Mouse (Mus musculus) bone marrow macrophage, adult 2 months (primary cell): ENCODE results near the gene Morn3. TPM values are rescaled to one million over a fixed set of nuclear protein-coding genes. Genes with fewer than 3 reads are reported as not detected.

ENCODE experiments used
- H3K27ac ChIP-seq: 2 replicates; pipeline ENCODE4 v1.5.1; 2012; ENCODE audit warnings: low read depth, low read length; ENCODE audit not compliant: insufficient read depth
- H3K4me1 ChIP-seq: 2 replicates; pipeline ENCODE4 v1.6.1; 2012; ENCODE audit warnings: low read length; ENCODE audit not compliant: control insufficient read depth, insufficient read depth
- H3K4me3 ChIP-seq: 2 replicates; pipeline ENCODE4 v1.5.1; 2012; ENCODE audit warnings: mild to moderate bottlenecking, low read length, moderate library complexity; ENCODE audit not compliant: insufficient read depth
- CTCF ChIP-seq: IDR thresholded peaks from 2 replicates; pipeline ENCODE4 v1.5.1; 2012; ENCODE audit warnings: low read depth, mild to moderate bottlenecking, low read length, moderate library complexity
- POLR2A ChIP-seq: IDR thresholded peaks from 2 replicates; pipeline ENCODE4 v1.6.1; 2012; ENCODE audit warnings: mild to moderate bottlenecking, low read depth, low read length, borderline replicate concordance
- polyA plus RNA-seq: library from polyadenylated mRNA; stranded (reverse); fragments of >200 nt; gene quantifications from 2 replicates; pipeline ENCODE4 v1.2.4, GENCODE M21; 2012; ENCODE audit not compliant: missing spikeins, insufficient read depth, insufficient read length

Morn3 gene
- polyA plus RNA-seq, 1 experiment, result not detected

GRCm38 (mm10) chr5:122994303-122994846 is 52.4 kb downstream of the Morn3 start:
- Histone ChIP-seq H3K4me3 (no peak overlapping the region), H3K27ac (no peak overlapping the region), H3K4me1 (peaks cover 32% of the 10 kb centered on the region)
- TF ChIP-seq POLR2A (no peak), CTCF (no peak)

- TF ChIP-seq POLR2A (no peak), CTCF (no peak)
- Histone ChIP-seq H3K4me3 (no peak overlapping the region), H3K4me1 (peaks cover 32% of the 10 kb centered on the region), H3K27ac (no peak overlapping the region)
Measured at GRCm38 (mm10) chr5:122993811-122994210, 53.0 kb downstream of the Morn3 start.

- Histone ChIP-seq H3K4me3 (peak overlapping the region; percentile 65), H3K4me1 (peaks cover 11% of the 10 kb centered on the region), H3K27ac (peak overlapping the region; percentile 93; the same call in 1 of the 2 replicates)
- TF ChIP-seq CTCF (no peak), POLR2A (no peak)
Measured at GRCm38 (mm10) chr5:122991350-122992004, 55.3 kb downstream of the Morn3 start.

GRCm38 (mm10) chr5:122990411-122991160 is 56.2 kb downstream of the Morn3 start:
- peaks cover 11% of the 10 kb centered on the region for H3K4me1 ChIP-seq
- TF ChIP-seq CTCF (no peak), POLR2A (no peak)
- H3K4me3 ChIP-seq, result peak overlapping the region; percentile 65
- H3K27ac ChIP-seq, result peak overlapping the region; percentile 93

GRCm38 (mm10) chr5:122989551-122990330 is 57.1 kb downstream of the Morn3 start, which contains the start of gene Kdm2b:
Gene Kdm2b (minus strand): TSS chr5:122989823.
- Histone ChIP-seq H3K4me3 (peak within 1 kb of the TSS; percentile 65), H3K4me1 (peaks cover 16% of the 10 kb centered on the region), H3K27ac (peak within 1 kb of the TSS; percentile 93)
- TF ChIP-seq POLR2A (no peak), CTCF (no peak)

GRCm38 (mm10) chr5:122989001-122989525 is 57.8 kb downstream of the Morn3 start:
- TF ChIP-seq POLR2A, result no peak
- peak overlapping the region; percentile 93 for H3K27ac ChIP-seq
- H3K4me3 ChIP-seq, result peak overlapping the region; percentile 65
- peaks cover 20% of the 10 kb centered on the region for H3K4me1 ChIP-seq

- no peak for TF ChIP-seq POLR2A
- TF ChIP-seq CTCF, result no peak
- Histone ChIP-seq H3K27ac (peak overlapping the region; percentile 93), H3K4me1 (peaks cover 20% of the 10 kb centered on the region), H3K4me3 (peak overlapping the region; percentile 65)
Measured at GRCm38 (mm10) chr5:122988021-122988751, 58.6 kb downstream of the Morn3 start.

GRCm38 (mm10) chr5:122987211-122988020 is 59.4 kb downstream of the Morn3 start:
- Histone ChIP-seq H3K27ac (peak overlapping the region; percentile 93), H3K4me1 (peaks cover 19% of the 10 kb centered on the region), H3K4me3 (peak overlapping the region; percentile 65)
- TF ChIP-seq POLR2A (no peak), CTCF (no peak)
